Mouse (Mus musculus) testis, adult 2 months (tissue): Measurements from ENCODE around the gene Gucy2g. TPM values are rescaled to one million over a fixed set of nuclear protein-coding genes. Genes with fewer than 3 reads are reported as not detected.
"Not testable (repeated sequence)": the region's sequence is repeated elsewhere in the genome, so short reads cannot be mapped to it uniquely, and the experiment has no call there.

Experiments
- H3K27ac ChIP-seq: fragments of 200-500 bp; 2 replicates; pipeline ENCODE4 v1.5.1; 2012; ENCODE audit warnings: low read depth, low read length; ENCODE audit not compliant: control insufficient read depth, insufficient read depth
- H3K27me3 ChIP-seq: fragments of 200-500 bp; 2 replicates; pipeline ENCODE4 v1.6.1; 2012; ENCODE audit warnings: mild to moderate bottlenecking, low read length, moderate library complexity; ENCODE audit not compliant: control insufficient read depth, insufficient read depth
- H3K36me3 ChIP-seq: fragments of 200-500 bp; 2 replicates; pipeline ENCODE4 v1.6.1; 2012; ENCODE audit warnings: mild to moderate bottlenecking, low read length; ENCODE audit not compliant: control insufficient read depth, insufficient read depth
- H3K4me1 ChIP-seq: fragments of 200-500 bp; 2 replicates; pipeline ENCODE4 v1.6.1; 2012; ENCODE audit warnings: low read length; ENCODE audit not compliant: control insufficient read depth, insufficient read depth
- H3K4me3 ChIP-seq: fragments of 200-500 bp; 2 replicates; pipeline ENCODE4 v1.5.1; 2012; ENCODE audit warnings: low read depth, mild to moderate bottlenecking, low read length, moderate library complexity, mixed read lengths; ENCODE audit not compliant: control insufficient read depth
- CTCF ChIP-seq: fragments of 200-500 bp; IDR thresholded peaks from 2 replicates; pipeline ENCODE4 v1.5.1; 2012; ENCODE audit warnings: low read depth, mild to moderate bottlenecking, inconsistent platforms, low read length, moderate library complexity; ENCODE audit not compliant: control insufficient read depth, insufficient read depth, insufficient replicate concordance
- POLR2A ChIP-seq: fragments of 200-500 bp; IDR thresholded peaks from 2 replicates; pipeline ENCODE4 v1.6.1; 2012; ENCODE audit warnings: low read depth, mild to moderate bottlenecking, inconsistent platforms, low read length, moderate library complexity; ENCODE audit not compliant: control insufficient read depth
- polyA plus RNA-seq: library from polyadenylated mRNA; depleted of rRNA; stranded (reverse); fragments of >200 nt; gene quantifications from 2 replicates; pipeline ENCODE4 v1.2.3, GENCODE M21; 2012

Gene Gucy2g
- polyA plus RNA-seq, 1 experiment = 1.9 TPM

GRCm38 (mm10) chr19:55164162-55164561 is 76.9 kb downstream of the Gucy2g start:
- Histone ChIP-seq H3K27ac (peak overlapping the region; percentile 32; the same call in 1 of the 2 replicates), H3K4me1 (no peaks in the 10 kb centered on the region), H3K4me3 (no peak overlapping the region), H3K36me3 (no peaks in the 10 kb centered on the region), H3K27me3 (no peaks in the 10 kb centered on the region)
- TF ChIP-seq POLR2A (no peak), CTCF (no peak)

- TF ChIP-seq CTCF (no peak), POLR2A (no peak)
- Histone ChIP-seq H3K4me1 (no peaks in the 10 kb centered on the region), H3K27ac (no peak overlapping the region), H3K4me3 (no peak overlapping the region), H3K27me3 (no peaks in the 10 kb centered on the region), H3K36me3 (no peaks in the 10 kb centered on the region)
Observed at GRCm38 (mm10) chr19:55162271-55162670, 78.8 kb downstream of the Gucy2g start.

- no peak for TF ChIP-seq POLR2A
- no peak for TF ChIP-seq CTCF
- Histone ChIP-seq H3K4me1 (no peaks in the 10 kb centered on the region), H3K4me3 (no peak overlapping the region), H3K36me3 (no peaks in the 10 kb centered on the region), H3K27me3 (no peaks in the 10 kb centered on the region), H3K27ac (no peak overlapping the region)
Observed at GRCm38 (mm10) chr19:55159826-55160225, 81.2 kb downstream of the Gucy2g start.

GRCm38 (mm10) chr19:55158606-55159005 is 82.4 kb downstream of the Gucy2g start:
- peak overlapping the region; percentile 70 for H3K27ac ChIP-seq
- TF ChIP-seq POLR2A = no peak
- TF ChIP-seq CTCF = no peak
- H3K36me3 ChIP-seq = no peaks in the 10 kb centered on the region
- H3K4me3 ChIP-seq = no peak overlapping the region
- no peaks in the 10 kb centered on the region for H3K4me1 ChIP-seq
- H3K27me3 ChIP-seq = no peaks in the 10 kb centered on the region

- TF ChIP-seq CTCF = no peak
- no peak for TF ChIP-seq POLR2A
- Histone ChIP-seq H3K36me3 (no peaks in the 10 kb centered on the region), H3K27me3 (no peaks in the 10 kb centered on the region), H3K4me3 (no peak overlapping the region), H3K4me1 (no peaks in the 10 kb centered on the region), H3K27ac (no peak overlapping the region)
Observed at GRCm38 (mm10) chr19:55157029-55157428, 84.0 kb downstream of the Gucy2g start.

GRCm38 (mm10) chr19:55152983-55153382 is 88.1 kb downstream of the Gucy2g start:
- Histone ChIP-seq H3K36me3 (no peaks in the 10 kb centered on the region), H3K4me3 (no peak overlapping the region), H3K4me1 (no peaks in the 10 kb centered on the region), H3K27me3 (no peaks in the 10 kb centered on the region), H3K27ac (no peak overlapping the region)
- TF ChIP-seq CTCF (no peak), POLR2A (no peak)

- not testable (repeated sequence) for H3K27ac ChIP-seq, H3K4me1 ChIP-seq, H3K36me3 ChIP-seq, H3K4me3 ChIP-seq, H3K27me3 ChIP-seq
Observed at GRCm38 (mm10) chr19:55152274-55152673, 88.8 kb downstream of the Gucy2g start.

- Histone ChIP-seq H3K27ac (no peak overlapping the region), H3K36me3 (no peaks in the 10 kb centered on the region), H3K27me3 (no peaks in the 10 kb centered on the region), H3K4me1 (no peaks in the 10 kb centered on the region), H3K4me3 (no peak overlapping the region)
- TF ChIP-seq CTCF = no peak
- TF ChIP-seq POLR2A = no peak
Observed at GRCm38 (mm10) chr19:55149646-55150045, 91.4 kb downstream of the Gucy2g start.
